Mouse (Mus musculus) layer of hippocampus, adult 18-20 months (tissue): Measurements from ENCODE around the gene Ralb. TPM values are rescaled to one million over a fixed set of nuclear protein-coding genes. Genes with fewer than 3 reads are reported as not detected.

Experiments used
- DNase-seq, 2 experiments: peaks; one replicate each; pipeline ENCODE4 v3.0.0; 2022; ENCODE audit warnings: low spot score in 2 of 2
- total RNA-seq, 2 experiments: library from RNA; stranded (reverse); gene quantifications; 2 replicates each; pipeline ENCODE4 v1.2.3; 2021

The Ralb gene
- total RNA-seq, 2 experiments from 2014 or later = 20.8 to 21.0 TPM

DNA sequence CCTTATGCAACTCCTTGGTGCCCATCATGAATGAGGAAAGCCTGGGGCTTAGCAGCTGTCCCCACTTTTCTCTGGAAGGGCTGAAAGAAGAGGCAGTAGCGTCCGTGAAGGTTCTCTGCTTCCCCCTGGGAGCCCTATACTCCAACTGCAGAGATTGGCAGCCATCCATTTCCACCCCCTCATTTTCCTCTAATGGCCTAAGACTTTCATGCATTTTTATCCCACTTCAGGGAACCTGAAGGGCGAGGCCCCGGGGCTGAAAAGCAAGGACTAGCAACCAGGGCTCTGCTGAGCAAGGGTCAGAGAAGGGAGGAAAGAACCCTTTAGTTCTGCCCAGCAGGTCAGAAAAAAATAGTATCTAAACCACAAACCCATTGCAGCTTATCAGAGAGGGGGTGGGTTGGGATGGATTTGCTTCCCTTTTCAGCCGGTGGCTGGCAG is 20.4 kb upstream of the Ralb start:
- peak in 1 of 2 experiments; percentile 51 for DNase-seq

GRCm38 (mm10) chr1:119523826-119524225 is 19.2 kb upstream of the Ralb start:
- no peak for DNase-seq

GRCm38 (mm10) chr1:119523369-119523768 is 18.8 kb upstream of the Ralb start:
- no peak for DNase-seq

DNA sequence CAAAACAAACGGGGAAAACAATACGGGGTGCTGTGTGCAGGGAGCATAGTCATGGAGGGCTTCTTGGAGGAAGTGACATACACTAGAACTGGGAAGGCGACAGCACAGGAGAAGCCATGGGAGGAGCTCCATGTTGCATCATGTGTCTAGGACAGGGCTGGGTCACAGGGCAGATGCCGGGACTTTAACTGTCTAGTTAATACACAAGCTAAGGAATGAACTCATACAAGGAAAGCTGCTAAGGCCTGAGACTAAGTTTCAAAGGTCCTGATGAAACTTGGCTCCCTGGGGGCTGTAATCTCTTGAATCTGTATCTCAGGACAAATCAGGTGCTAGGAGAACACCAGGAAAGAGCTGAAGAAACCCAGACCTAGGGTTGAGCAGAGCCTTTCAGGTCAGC is 18.1 kb upstream of the Ralb start:
- no peak for DNase-seq

DNA sequence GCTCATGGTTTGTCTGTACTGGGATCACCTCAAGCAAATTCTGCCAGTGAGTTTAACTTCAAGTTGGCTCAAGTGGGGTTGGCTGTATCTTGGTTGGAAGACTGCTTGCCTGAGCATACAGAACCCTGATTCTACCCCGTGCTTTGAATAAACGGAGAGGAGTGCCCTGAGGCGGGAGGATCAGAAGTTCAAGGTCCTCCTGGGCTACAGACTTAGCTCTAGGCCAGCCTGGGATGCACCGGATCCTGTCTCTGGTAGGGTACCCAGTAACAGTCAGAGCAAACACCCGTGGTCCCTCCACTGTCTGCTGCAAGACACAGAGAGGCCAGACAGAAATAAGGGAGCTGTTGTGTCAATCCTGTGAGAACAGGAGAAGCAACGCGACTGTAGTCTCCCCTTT is 17.1 kb upstream of the Ralb start:
- no peak for DNase-seq

GRCm38 (mm10) chr1:119521029-119521428 is 16.4 kb upstream of the Ralb start:
- DNase-seq = no peak

GRCm38 (mm10) chr1:119519286-119519685 is 14.7 kb upstream of the Ralb start:
- no peak for DNase-seq

DNA sequence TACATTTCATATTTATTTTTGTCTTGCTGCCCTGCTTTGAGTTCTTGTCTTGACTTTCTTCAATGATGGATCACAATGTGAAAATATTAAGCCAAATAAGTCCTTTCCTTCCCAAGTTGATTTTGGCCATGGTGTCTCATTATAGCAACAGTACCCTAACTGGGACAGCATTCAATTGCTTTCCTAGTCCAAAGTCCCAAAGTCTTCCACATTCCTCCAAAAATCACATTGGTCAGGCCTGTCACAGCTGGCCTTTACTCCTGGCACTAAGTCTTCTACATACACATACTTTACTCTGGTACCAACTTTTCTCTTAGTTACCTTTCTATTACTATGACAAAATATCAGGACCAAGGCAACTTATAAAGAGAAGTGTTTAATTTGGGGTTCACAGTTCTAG is 14.2 kb upstream of the Ralb start:
- DNase-seq = no peak

DNA sequence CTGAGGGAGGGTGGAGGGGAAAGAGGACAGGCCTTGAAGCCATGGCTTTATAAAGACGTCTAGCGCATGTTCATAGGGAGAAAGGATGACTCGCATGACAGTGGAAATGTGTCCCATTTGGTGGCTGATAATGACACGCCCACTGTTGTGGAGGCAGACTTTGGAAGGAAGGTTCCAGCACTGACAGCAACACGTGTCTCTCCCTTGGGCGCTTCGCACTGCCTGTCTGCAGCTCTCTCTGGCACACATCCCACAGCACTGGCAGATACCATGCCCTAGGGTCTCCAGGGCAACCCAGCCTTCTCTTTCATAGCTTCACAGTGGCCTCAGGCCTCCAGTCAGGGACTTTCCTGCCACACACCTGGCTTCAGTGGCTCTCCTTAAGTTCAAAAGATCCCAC is 13.5 kb upstream of the Ralb start:
- peak in 1 of 2 experiments; percentile 25 for DNase-seq

DNA sequence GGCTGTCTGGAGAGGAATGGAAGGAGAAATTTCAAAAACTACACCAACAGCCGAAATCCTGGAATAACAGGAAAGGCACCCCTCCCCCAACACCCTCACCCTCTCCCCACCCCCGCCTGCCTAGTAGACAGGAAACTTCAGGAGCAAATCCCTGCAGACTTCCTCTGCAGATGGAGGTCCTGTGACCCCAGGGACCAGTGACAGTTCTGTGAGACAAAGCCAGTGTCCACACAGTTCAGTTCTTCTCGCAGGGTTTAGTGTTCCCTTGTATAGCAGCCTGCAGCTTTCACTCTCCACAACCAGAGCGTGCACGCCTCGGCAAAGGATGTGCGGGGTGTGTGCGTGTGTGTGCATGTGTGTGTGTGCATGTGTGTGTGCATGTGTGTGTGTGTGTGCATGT is 6.3 kb upstream of the Ralb start:
- DNase-seq = no peak

DNA sequence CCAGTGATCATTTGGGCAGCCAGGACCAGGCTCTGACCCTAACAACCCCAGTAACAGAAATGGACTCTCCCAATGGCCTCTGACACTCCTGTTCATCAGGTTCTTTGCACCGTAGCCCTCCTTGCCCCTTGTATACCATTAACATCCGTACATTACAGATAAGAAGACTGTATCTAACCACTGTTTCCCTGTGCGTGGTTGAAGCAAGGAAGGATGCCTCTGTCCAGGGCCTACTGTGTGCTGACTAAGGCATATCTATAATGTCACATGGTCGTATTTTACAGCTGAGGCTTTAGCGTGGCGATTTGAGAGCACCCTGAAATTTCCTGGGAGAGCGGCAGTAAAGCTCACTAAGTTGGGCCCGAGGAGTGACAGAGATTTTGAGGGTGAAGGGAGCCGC is 5.8 kb upstream of the Ralb start:
- DNase-seq = no peak

DNA sequence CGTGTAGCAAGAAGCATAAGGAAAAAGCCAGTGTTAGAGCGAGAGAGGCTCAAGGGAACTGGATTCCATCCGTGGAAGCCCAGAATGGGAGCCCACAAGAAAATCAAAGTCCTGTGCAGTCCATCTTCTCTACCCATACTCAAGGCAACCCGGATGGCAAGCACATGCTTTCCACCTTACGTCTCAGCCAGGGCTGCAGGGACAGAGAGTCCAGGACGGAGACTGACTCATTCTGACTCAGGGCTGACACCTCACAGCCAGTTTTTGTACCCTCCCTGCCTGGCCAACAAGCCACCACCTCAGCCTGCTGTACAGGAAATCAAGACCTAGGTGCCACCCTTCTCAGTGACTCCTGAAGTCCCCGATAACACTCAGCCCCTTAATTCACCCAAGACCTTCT is 4.9 kb upstream of the Ralb start:
- DNase-seq = no peak

GRCm38 (mm10) chr1:119508548-119508947 is 4.0 kb upstream of the Ralb start:
- DNase-seq = no peak

DNA sequence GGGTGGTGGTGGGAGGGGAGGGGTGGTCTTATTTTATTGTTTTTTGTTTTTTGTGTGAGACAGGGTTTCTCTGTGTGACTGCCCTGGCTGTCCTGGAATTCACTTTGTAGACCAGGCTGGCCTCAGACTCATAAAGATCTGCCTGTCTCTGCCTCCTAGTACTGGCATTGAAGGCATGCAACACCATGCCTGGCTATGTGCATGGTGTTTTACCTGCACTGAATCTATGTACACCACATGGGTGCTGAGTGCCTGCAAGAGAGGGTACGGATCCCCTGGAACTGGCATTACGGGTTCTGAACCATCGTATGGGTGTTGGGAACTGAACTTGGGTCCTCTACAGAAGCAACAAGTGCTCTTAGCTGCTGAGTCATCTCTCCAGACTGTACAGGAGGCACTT is 1.4 kb upstream of the Ralb start:
- no peak for DNase-seq

GRCm38 (mm10) chr1:119503808-119504207 is 786 bp downstream of the Ralb start:
- no peak for DNase-seq

GRCm38 (mm10) chr1:119503181-119503580 is 1.4 kb downstream of the Ralb start:
- no peak for DNase-seq

- DNase-seq = no peak
Measured at GRCm38 (mm10) chr1:119502729-119503128, 1.9 kb downstream of the Ralb start.

DNA sequence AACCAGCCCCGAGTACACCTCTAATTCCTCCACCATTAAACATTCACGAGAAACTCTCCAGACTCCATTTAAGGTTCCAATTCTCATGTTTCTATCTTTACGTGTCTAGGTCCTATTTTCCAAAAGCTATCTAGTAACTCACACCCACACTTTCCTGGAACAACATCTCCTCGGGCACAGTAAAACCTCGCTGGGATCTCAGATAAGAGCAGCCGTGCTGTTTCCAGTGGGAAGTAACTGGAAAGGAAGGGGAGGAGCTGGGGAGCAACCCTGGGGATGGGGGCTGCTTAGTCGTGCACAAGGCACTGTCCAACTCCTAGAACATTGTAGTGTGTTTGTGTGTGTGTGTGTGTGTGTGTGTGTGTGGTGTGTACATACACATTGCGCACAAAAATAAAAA is 2.7 kb downstream of the Ralb start:
- no peak for DNase-seq

DNA sequence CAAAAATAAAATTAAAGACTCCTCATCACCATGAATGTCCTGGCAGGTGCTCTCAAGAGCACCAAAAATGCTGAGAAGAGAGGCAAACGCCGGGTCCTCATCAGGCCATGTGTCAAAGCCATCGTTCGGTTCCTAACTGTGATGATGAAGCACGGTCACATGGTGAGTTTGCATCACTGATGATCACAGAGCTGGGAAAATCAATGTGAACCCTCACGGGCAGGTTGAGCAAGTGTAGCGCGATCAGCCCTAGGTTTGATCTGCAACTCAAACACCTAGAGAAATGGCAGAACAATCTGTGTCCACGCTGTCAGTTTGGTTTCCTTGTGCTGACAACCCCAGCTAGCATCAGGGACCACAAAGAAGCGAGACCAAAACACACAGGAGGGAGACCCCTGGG is 5.1 kb downstream of the Ralb start:
- no peak for DNase-seq

- DNase-seq = no peak
Measured at GRCm38 (mm10) chr1:119498536-119499231, 5.9 kb downstream of the Ralb start.

- no peak for DNase-seq
Measured at GRCm38 (mm10) chr1:119497346-119498004, 7.1 kb downstream of the Ralb start.

GRCm38 (mm10) chr1:119495396-119495775 is 9.2 kb downstream of the Ralb start:
- DNase-seq = no peak
